Mouse (Mus musculus): ENCODE measurements around the gene Snd1.

DNA sequence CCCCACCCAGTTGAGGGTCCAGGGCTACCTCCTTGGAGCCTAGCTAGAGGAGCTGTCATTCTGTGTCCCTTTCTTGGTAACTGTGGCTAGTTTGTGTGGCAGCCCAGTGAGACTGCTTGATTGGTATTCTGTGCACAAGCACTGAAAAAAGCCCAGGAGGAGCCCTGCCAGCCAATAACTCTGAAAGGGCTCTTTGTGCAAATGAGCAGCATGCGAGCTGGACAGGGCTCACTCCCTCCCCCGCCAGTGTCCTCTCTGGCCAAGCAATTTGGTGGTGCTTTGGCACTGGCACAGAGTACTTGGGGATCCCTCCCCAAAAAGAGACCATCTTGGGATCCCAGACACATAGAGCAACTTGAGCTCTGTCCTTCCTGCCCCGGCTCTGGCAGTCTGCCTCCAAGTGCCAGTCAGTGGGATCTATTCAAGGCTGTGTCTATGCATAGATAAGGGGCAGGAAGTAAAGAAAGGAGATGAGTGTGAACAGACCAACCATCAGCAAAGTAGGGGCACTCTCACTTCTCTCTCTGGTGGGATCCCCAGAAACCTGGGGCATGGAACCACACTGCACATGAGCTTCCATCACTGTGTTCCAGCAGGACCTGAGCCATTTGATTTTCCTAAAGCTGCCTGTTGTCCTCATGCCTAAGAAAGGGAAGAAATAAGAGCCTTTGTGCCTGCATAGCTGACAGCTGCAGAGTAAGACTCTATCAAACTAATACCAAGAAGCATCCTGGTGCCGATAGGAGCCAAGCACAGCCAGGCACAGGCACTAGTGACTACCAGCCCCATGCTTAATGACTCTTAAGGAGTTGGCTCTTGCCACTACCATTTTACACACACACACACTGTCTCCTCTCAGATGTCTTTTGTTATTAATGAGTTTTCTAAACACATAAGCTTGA is 367.7 kb downstream of the Snd1 start:
- no peak for TF ChIP-seq ZC3H11A (IDR thresholded peaks at IDR 0.05; ENCODE audit: borderline replicate concordance, low read depth, low read length)
- no peak for TF ChIP-seq CHD2 (IDR thresholded peaks at IDR 0.05; ENCODE audit: low read depth, low read length)
